Mouse (Mus musculus): ENCODE results near the gene Arhgap19.

DNA sequence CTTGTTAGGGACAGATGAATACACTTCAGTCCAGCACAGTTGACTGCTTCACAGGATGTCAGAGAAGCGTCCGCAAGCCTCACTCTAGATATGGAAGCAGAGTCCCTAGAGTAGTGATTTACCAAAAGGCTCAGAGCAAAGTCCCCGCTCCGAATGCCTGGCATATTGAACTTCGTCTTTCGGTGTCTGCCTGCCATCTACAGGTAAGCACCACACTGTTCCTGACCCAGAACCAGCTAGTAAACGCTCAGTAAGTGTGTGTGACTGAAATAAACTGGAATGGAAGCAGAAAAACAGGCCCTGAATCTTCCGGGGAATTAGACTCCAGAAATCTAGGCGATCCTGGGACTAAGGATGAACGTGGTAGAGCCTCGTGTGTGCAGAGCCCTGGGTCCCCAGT is 49.9 kb downstream of the Arhgap19 start:
- TF ChIP-seq CTCF (IDR thresholded peaks at IDR 0.05; ENCODE audit: low read depth) (no peak), EP300 (IDR thresholded peaks at IDR 0.05; ENCODE audit: low read depth) (no peak)

Data from liver, embryonic 14.5 days (tissue).